Mouse (Mus musculus): ENCODE data around the gene Ccdc6.

Gene Ccdc6

DNA sequence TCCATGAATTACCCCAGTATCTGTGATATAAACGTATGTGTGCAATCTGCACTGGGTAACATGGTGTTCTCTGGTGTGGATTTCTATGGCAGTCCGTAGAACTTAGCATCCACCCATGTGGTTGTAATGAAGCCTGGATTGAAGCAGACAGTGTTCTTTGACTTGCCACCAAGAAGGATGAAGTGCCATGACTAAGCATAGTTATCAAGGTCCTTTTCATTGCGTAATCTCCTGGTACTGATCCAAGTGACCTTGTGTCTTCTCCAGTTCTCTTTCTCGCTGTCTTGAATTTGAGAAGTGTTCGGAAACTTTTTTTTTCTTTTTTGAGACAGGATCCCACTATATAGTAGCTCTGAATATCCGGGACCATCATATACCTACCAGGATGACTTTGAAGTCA lies 127.7 kb downstream of the Ccdc6 start:
- no peak for DNase-seq

DNA sequence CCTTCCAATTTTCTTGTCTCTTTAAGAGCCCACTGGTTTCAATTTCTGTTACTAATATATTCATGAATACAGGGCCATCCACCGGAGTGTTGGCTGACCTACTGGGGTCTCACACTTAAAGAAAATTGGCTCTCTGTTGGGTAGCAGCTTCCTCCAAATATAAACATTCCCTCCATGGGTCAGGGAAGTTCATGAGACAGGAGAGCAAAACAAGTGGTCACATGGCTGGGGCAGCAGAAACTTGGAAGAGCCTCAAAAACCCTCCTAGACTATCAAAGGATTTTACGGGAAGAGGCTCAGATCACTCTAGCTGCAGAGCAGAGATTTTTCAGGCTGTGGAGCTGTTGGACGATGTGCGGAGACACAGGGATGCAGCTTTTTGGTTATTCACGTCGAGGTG lies 128.8 kb downstream of the Ccdc6 start:
- no peak for DNase-seq

DNA sequence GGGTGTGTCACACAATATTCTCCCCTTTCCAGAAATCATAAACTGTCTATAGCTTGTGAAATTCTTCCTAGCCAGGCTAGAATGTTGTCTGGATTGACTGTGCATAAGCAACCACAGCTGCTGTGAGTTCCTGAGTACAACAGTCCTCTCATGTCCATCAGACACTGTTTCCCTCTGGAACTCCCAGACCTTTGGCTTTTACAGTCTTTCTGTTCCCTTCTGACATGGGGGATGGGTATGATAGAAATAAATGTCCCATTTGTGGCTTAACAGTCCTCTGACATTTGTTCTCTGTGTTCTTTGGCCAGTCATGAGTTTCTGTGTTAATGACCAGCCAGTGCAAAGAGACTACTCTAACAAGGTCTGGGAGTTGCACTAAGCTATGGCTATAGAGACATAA lies 129.7 kb downstream of the Ccdc6 start:
- DNase-seq, result no peak

DNA sequence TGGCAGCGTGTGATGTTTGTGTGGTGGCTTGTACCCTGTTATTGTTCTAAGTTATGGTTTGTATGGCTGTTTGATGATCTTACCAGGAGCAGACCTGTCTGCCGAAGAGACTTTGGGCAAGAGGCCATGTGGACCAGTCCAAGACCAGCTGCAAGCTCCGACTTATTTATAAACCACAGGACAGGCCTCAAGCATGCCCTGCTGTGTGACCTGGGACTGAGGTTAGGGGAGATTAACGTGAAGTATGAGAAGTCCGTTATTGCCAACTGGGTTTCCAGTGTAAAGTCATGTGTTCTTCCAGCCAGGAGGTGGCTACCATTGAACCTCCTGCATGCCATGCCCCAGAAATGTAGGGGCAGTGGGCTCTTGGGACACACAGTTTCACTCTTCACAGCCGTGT lies 133.4 kb downstream of the Ccdc6 start:
- no peak for DNase-seq

DNA sequence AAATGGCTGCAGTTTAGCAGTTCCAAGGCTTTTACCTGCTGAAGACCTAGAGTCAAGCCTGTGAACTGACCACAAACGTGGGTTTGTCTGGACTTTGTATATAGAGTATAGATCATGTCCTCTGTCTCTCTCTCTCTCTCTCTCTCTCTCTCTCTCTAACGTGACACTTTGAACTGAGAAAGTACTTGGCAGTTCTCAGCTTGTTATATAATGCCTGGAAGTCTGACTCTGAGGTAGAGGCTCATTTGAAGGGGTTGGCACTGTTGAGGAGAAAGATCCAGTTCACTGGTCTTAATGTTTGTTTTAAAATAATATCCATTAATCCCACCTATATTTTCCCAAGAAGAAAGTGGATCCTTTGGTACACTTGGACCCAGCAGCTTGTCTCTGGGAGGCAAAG lies 141.0 kb downstream of the Ccdc6 start:
- DNase-seq, result no peak
